Mouse (Mus musculus) heart, postnatal 4 days (tissue): ENCODE results near the gene Sec14l5. TPM values are rescaled to one million over a fixed set of nuclear protein-coding genes. Genes with fewer than 3 reads are reported as not detected.
"Not testable (repeated sequence)": the region's sequence is repeated elsewhere in the genome, so short reads cannot be mapped to it uniquely, and the experiment has no call there.

Experiments used
- DNase-seq: peaks from one replicate; pipeline ENCODE4 v3.0.0; 2021
- microRNA-seq, 2 experiments: library from miRNA; unstranded; fragments of <30 nt; microRNA quantifications; one replicate each; pipeline ENCODE4 v1.2.0; 2021 to 2022
- total RNA-seq, 2 experiments: library from RNA; stranded (reverse); gene quantifications; 2 replicates each; pipeline ENCODE4 v1.2.3; 2021

Sec14l5 gene
- total RNA-seq, 2 experiments from 2014 or later = 0.10 to 0.16 TPM

DNA sequence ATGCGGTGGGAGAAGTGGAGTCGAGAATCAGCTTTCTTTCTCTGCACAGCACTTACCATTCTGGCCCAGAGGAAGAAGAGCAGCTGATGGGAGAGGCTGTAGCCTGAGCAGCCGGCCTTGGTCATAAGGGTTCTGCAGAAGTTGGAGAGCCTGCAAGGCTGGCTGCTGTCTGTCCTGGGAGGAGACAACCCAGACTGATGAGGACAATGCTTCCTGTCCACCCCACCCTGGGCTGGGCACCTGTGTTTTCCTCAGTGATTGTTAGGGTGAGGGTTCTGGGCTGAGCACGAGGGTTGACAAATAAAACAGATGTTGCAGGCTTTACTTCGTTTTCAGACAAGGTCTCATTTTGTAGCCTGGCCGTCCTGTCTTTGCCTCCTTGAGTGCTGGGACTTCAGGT, 69.8 kb downstream of the Sec14l5 start:
- DNase-seq = no peak

DNA sequence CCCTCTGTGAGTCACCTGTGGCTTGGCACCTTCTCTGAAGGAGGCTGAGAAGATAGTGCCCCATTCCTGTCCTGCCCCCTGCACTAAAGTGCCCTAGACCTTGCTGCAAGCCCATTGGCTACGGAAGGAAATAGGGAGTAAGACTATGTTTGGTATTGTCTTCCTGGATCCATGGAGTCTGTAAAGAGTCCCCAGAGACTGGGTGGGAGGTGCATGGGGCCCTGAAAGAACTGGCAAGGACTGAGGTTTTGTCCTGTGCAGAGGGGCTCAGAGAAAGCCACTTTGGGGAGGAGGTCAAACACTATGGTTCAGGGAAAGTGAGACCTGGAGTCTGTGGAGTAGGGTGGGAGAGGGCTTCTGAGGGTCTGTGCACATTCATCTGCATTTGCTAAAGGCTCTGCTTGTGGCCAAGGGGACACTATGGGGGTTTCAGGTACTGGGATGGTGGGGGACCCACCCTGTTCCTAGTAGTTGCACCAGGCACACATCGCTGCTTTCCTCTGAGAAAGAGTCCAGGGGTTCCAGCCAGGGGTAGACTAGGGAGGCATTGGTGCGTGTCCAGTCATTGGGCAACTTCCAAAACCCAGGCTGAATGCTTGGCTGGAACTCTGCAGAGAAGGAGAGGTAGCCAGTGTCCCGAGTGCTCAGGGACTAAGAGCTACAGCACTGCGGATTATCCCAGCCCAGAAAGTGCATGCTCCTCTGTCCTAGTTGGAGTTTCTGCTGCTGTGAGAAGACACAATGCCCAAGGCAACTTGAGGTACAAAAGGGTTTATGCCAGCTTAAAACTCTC, 70.6 kb downstream of the Sec14l5 start:
- DNase-seq = no peak

DNA sequence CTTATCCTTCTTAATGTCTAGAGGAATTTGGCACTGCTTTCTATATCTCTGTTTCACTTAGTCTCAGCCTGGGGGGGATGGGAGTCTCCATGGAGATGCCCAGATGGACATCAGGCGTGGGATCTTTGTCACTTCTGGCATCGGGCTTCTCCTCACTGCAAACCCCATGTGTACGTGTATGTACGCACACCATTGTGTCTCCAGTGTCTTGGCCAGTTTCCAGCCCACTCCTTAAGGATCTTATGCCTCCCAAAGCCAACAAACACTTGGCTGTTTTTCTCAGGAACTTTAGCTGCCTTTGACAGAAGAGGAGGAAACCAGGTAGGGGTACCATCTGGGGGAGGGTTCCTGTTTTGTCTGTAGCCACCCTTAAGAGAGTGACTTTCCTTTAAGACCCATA, 74.5 kb downstream of the Sec14l5 start:
- no peak for DNase-seq

DNA sequence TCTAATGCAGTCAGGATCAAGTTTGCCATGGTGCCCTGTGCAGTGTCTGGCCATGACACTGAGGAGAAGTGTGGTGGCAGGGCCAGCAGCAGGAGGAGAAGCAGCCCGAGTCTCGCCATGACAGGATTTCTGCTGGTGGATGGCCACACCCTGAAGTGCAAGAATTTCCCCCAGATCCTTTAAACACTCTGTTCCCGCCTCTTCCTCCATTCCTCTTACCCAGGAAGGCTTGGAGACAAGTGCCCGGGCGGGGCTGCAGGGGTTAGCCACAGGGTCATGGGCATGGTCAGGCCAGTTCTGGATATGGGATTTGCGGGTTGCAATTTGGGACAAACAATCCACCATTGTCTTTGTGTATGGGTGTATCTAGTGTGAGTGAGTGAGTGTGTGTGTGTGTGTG, 75.2 kb downstream of the Sec14l5 start, which contains the start of gene AU021092:
AU021092 (minus strand) TSS at position 160 of the 400 bp plus-strand sequence.
- DNase-seq = no peak

- peak; percentile 44 for DNase-seq
Measured at GRCm38 (mm10) chr16:5226534-5226933, 79.6 kb downstream of the Sec14l5 start.

DNA sequence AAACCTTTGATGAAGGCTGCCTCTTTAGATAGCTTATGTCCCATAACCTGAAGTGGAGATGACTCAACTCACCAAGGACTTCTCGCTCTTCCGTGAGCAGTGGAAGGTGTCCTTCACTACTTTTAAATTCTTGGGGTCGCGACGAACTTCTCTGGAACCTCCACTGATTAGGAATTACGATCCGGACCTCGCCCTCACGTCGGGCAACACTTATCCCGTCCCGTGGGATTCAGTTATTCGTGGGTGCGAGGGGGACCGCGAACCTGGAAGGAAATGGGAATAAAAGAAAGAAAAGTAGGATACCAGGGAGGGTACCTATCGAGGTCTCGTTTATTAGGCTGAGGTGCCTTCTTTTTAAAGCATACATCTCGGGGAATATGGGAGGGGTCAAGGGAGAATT, 80.6 kb downstream of the Sec14l5 start:
- DNase-seq = not testable (repeated sequence)

DNA sequence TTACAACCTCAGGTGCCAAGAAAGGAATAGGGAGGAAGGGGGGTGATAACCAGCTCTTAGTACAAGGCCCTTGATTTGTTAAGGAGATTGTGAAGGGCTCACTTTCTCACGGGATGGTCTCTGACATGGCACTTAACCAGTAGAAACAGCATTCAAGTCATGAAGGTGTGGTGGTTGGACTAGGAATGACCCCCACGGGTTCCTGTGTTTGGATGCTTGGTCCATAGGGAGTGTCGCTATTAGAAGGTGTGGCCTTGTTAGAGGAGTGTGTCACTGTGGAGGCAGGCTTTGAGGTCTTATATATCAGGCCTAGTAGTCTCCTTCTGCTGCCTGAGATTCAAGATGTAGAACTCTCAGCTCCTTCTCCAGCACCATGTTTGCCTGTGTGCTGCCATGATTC, 81.2 kb downstream of the Sec14l5 start:
- not testable (repeated sequence) for DNase-seq

GRCm38 (mm10) chr16:5232982-5233381, 86.1 kb downstream of the Sec14l5 start:
- DNase-seq = no peak

DNA sequence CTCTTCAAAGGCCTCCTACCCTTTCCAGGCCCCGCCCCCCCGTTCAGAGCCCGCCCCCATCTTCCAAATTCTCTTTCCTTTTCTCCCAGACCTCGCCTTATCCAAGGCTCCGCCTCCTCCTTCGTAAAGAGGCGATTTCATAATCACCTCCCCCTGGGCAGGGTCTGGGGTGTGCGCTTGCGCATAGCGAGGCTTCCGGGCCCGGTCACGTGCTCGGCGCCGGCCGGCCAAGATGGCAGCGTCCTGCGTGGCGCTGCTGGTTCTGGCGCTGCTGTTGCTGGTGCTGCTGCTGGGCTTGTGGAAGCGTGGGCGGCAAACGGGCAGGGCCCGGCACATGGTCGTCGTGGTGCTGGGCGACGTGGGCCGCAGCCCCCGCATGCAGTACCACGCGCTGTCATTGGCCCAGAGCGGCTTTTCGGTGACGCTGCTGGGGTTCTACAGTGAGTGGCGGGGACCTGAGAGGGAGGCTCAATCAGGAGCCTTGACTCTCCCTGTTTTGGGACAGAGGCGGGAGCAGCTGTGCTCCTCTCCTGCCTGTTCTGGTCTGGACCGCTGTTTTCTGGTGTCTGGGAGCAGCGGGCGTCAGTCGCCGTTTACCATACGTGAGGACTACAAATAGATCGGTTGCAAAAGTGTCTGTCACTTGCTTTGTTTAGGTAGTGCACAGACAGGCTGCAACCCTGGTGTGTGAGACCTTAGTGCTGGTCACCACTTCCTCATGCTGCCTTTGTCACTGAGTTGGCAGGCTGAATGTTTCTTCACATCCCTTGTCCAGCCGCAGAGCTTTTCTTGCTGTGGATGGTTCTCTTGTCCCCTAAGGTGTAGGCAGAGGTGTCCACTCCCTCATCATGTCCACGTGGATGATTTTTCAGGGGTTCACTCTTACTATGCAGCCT, 86.8 kb downstream of the Sec14l5 start, which contains the start of gene Alg1:
Alg1 (plus strand) TSS at position 204 of the 896 bp plus-strand sequence.
- DNase-seq = peak; percentile 96

Small RNA genes lying within 50 kb of the gene (microRNA-seq; reads per million reads assigned to microRNA genes)
- 0 reads per million in 2 experiments for gene Gm23689
- 0 reads per million in 2 experiments for gene Gm26095
- 0 reads per million in 2 experiments for gene Mir6364

Other genes starting within 250 kb of the Sec14l5 start
- gene Nudt16l1, start 208.3 kb upstream of the Sec14l5 start, total RNA-seq = 10 to 100 TPM; 50.7 to 51.3 TPM
- gene Anks3, start 182.9 kb upstream of the Sec14l5 start, total RNA-seq = 10 to 100 TPM; 22.4 to 24.3 TPM
- not detected for gene Sept12, start 149.3 kb upstream of the Sec14l5 start, total RNA-seq
- not detected for gene Smim22, start 139.8 kb upstream of the Sec14l5 start, total RNA-seq
- gene Rogdi, start 133.6 kb upstream of the Sec14l5 start, total RNA-seq = 10 to 100 TPM; 25.2 to 27.6 TPM
- gene Glyr1, start 97.2 kb upstream of the Sec14l5 start, total RNA-seq = 10 to 100 TPM; 63.3 to 66.4 TPM
- gene Ubn1, start 97.1 kb upstream of the Sec14l5 start, total RNA-seq = 10 to 100 TPM; 34.8 to 37.5 TPM
- gene Ppl, start 14.7 kb upstream of the Sec14l5 start, total RNA-seq = 1 to 10 TPM; 2.4 to 2.5 TPM
- 1 to 10 TPM; 6.1 to 7.9 TPM for gene Nagpa, start 56.9 kb downstream of the Sec14l5 start, total RNA-seq
- gene AU021092, start 75.2 kb downstream of the Sec14l5 start, total RNA-seq = 10 to 100 TPM; 16.9 to 20.7 TPM
- gene Alg1, start 86.5 kb downstream of the Sec14l5 start, total RNA-seq = 10 to 100 TPM; 15.8 to 17.5 TPM
- 10 to 100 TPM; 13.0 to 13.7 TPM for gene Eef2kmt, start 108.9 kb downstream of the Sec14l5 start, total RNA-seq